8 mouse cellular contexts compared by ENCODE assay signal in genomic region chr11:102579165-102580033, GRCm38 (mm10). TPM values are rescaled to one million over a fixed set of nuclear protein-coding genes. Genes with fewer than 3 reads are reported as not detected.
DNase-seq lines count a peak whose midpoint lies in the region; ATAC-seq and TF ChIP-seq lines count a peak whose summit lies in the region.

Gene Gm11627 (minus strand): TSS chr11:102579461.

- peaks cover 35% of the 10 kb centered on the region for H3K4me1 ChIP-seq in kidney, embryonic 16.5 days (ENCODE audit: insufficient read depth, low read length)
- no peaks in the 10 kb centered on the region for H3K4me1 ChIP-seq in bone marrow macrophage, adult 2 months (ENCODE audit: control insufficient read depth, insufficient read depth, low read length)

- peaks cover 4% of the 10 kb centered on the region; the same call in 1 of the 2 replicates for H3K27me3 ChIP-seq in kidney, embryonic 16.5 days (ENCODE audit: insufficient read depth, low read length)

- H3K9ac ChIP-seq in kidney, embryonic 16.5 days (replicated peaks; ENCODE audit: low read length), result peak within 1 kb of the TSS; percentile 67

- no peaks in the 10 kb centered on the region for H3K36me3 ChIP-seq in kidney, embryonic 16.5 days (ENCODE audit: insufficient read depth, low read length)

- DNase-seq in kidney, postnatal 36 days, result no peak
- peak; percentile 35 for DNase-seq in forelimb bud, embryonic 11.5 days (ENCODE audit: low read depth, low spot score)
- DNase-seq in left cerebral cortex, postnatal 36 days (ENCODE audit: low spot score in 2 of 2), result peak; percentile 12
- DNase-seq in neural tube, embryonic 10.5 days (ENCODE audit: extremely low spot score, low spot score), result peak; percentile 76
- no peak for DNase-seq in spleen, adult 18-20 months
- DNase-seq in urinary bladder, postnatal 25 days (ENCODE audit: low spot score), result no peak

- peak within 1 kb of the TSS; percentile 59 for H3K4me2 ChIP-seq in kidney, embryonic 16.5 days (replicated peaks; ENCODE audit: low read depth, low read length)

- TF ChIP-seq POLR2A in bone marrow macrophage, adult 2 months (IDR thresholded peaks at IDR 0.05; ENCODE audit: borderline replicate concordance, low read depth, low read length), result no peak

- peak within 1 kb of the TSS; percentile 91 for H3K27ac ChIP-seq in kidney, embryonic 16.5 days (ENCODE audit: low read length)
- no peak within 1 kb of the TSS for H3K27ac ChIP-seq in bone marrow macrophage, adult 2 months (ENCODE audit: insufficient read depth, low read depth, low read length)

- no peaks in the 10 kb centered on the region for H3K9me3 ChIP-seq in kidney, embryonic 16.5 days (ENCODE audit: low read length)

- 9% methylated on average over 23 of the region's 23 CpGs for WGBS in kidney, embryonic 16.5 days

- peak within 1 kb of the TSS; percentile 45 for H3K4me3 ChIP-seq in kidney, embryonic 16.5 days (ENCODE audit: low read length)
- H3K4me3 ChIP-seq in bone marrow macrophage, adult 2 months (ENCODE audit: insufficient read depth, low read length), result peak within 1 kb of the TSS; percentile 34

- peak; percentile 72 for ATAC-seq in kidney, embryonic 16.5 days (ENCODE audit: low FRiP score, low TSS enrichment)

- intact Hi-C loops in left cerebral cortex, postnatal 36 days (cut with DNase I), result no loop called here

- TF ChIP-seq CTCF in bone marrow macrophage, adult 2 months (IDR thresholded peaks at IDR 0.05; ENCODE audit: low read depth, low read length), result no peak

RNA-seq across cellular contexts. Expression of gene Gm11627, which starts in this region (rescaled TPM):
- 7.9 and 10.8 TPM in 2 replicates for polyA plus RNA-seq in kidney, embryonic 16.5 days (2015; fragmentation: Nextera tagmentation; extraction: Ambion mirVana)
- not detected in 2 replicates for polyA plus RNA-seq in bone marrow macrophage, adult 2 months (2012; ENCODE audit: insufficient read depth, insufficient read length, missing spikeins)
- total RNA-seq in left cerebral cortex, postnatal 36 days (2021), result 1 to 10 TPM; 5.0 to 8.7 TPM

Comparison
In these comparisons a context has a peak if more than half of its experiments do, and no peak if none do; other contexts are left out.
1. DNase-seq: peak in forelimb bud, embryonic 11.5 days (single experiment), left cerebral cortex, postnatal 36 days (2 of 2) and neural tube, embryonic 10.5 days (single experiment); none in kidney, postnatal 36 days (0 of 2), spleen, adult 18-20 months (0 of 2) and urinary bladder, postnatal 25 days (single experiment).